Mouse (Mus musculus): ENCODE results near the gene Cacng7. TPM values are rescaled to one million over a fixed set of nuclear protein-coding genes. Genes with fewer than 3 reads are reported as not detected.
A peak's percentile ranks its signal among the peaks of the same experiment; 100 is the strongest.

Gene Cacng7
- polyA plus RNA-seq, 1 experiment from 2014 or later, result 2.0 TPM

DNA sequence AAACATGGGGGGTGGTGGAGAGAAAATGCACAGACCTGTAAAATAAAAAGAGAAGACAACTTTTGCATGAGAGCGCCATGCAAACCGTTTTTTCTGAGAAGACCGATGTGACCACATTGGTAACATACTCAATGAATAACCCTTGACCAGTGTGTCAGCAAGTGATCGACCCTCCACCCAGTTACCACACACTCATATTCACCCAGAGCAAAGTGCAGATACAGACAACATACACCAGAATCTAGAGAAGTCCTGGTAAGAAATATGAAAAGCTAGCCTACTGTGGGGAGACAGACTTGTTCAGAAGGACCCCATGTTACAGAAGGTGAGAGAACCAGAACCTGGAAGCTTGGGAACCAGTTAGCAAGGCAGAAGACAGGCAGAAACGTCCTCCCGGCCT lies 1.6 kb upstream of the Cacng7 start:
- Histone ChIP-seq H3K9ac (no peak overlapping the region), H3K27ac (replicated peaks) (peak overlapping the region; percentile 90), H3K4me2 (replicated peaks) (peak overlapping the region; percentile 59), H3K9me3 (replicated peaks) (no peaks in the 10 kb centered on the region), H3K27me3 (no peaks in the 10 kb centered on the region; the same call in 1 of the 2 replicates), H3K4me3 (replicated peaks) (peak overlapping the region; percentile 62), H3K36me3 (no peaks in the 10 kb centered on the region), H3K4me1 (peaks cover 30% of the 10 kb centered on the region)
- ATAC-seq (ENCODE audit: insufficient number of reproducible peaks, low FRiP score, low TSS enrichment, low read depth), result no peak
- 51% methylated on average over 6 of the region's 6 CpGs for WGBS

- Histone ChIP-seq H3K9ac (0 out of 2 replicates have a peak overlapping the region, but pooled peaks have one; percentile 12), H3K9me3 (replicated peaks) (no peaks in the 10 kb centered on the region), H3K4me2 (replicated peaks) (peak overlapping the region; percentile 59), H3K4me1 (peaks cover 30% of the 10 kb centered on the region), H3K36me3 (no peaks in the 10 kb centered on the region), H3K4me3 (replicated peaks) (peak overlapping the region; percentile 62), H3K27ac (replicated peaks) (peak overlapping the region; percentile 90), H3K27me3 (no peaks in the 10 kb centered on the region; the same call in 1 of the 2 replicates)
- ATAC-seq (ENCODE audit: insufficient number of reproducible peaks, low FRiP score, low TSS enrichment, low read depth), result peak; percentile 91
- whole genome bisulfite sequencing, result under 1% methylated on average over 26 of the region's 27 CpGs
Observed at GRCm38 (mm10) chr7:3331581-3332223, 1.1 kb upstream of the Cacng7 start.

GRCm38 (mm10) chr7:3332224-3332615 lies 535 bp upstream of the Cacng7 start:
- no peak overlapping the region for H3K9ac ChIP-seq
- 0% methylated on average over 4 of the region's 4 CpGs for WGBS
- H3K27me3 ChIP-seq, result no peaks in the 10 kb centered on the region; the same call in 1 of the 2 replicates
- peak overlapping the region; percentile 62 for H3K4me3 ChIP-seq (replicated peaks)
- no peak for ATAC-seq (ENCODE audit: insufficient number of reproducible peaks, low FRiP score, low TSS enrichment, low read depth)
- H3K4me2 ChIP-seq (replicated peaks), result peak overlapping the region; percentile 59
- H3K4me1 ChIP-seq, result peaks cover 30% of the 10 kb centered on the region
- H3K36me3 ChIP-seq, result no peaks in the 10 kb centered on the region
- H3K9me3 ChIP-seq (replicated peaks), result no peaks in the 10 kb centered on the region
- peak overlapping the region; percentile 90 for H3K27ac ChIP-seq (replicated peaks)

GRCm38 (mm10) chr7:3333542-3333941 lies 787 bp downstream of the Cacng7 start:
- Histone ChIP-seq H3K27me3 (no peaks in the 10 kb centered on the region; the same call in 1 of the 2 replicates), H3K9ac (peak overlapping the region; percentile 44; the same call in 1 of the 2 replicates), H3K9me3 (replicated peaks) (no peaks in the 10 kb centered on the region), H3K4me2 (replicated peaks) (peak overlapping the region; percentile 59), H3K36me3 (no peaks in the 10 kb centered on the region), H3K27ac (replicated peaks) (peak overlapping the region; percentile 90), H3K4me3 (replicated peaks) (peak overlapping the region; percentile 62), H3K4me1 (peaks cover 30% of the 10 kb centered on the region)
- WGBS, result 13% methylated on average over 5 of the region's 5 CpGs
- no peak for ATAC-seq (ENCODE audit: insufficient number of reproducible peaks, low FRiP score, low TSS enrichment, low read depth)

DNA sequence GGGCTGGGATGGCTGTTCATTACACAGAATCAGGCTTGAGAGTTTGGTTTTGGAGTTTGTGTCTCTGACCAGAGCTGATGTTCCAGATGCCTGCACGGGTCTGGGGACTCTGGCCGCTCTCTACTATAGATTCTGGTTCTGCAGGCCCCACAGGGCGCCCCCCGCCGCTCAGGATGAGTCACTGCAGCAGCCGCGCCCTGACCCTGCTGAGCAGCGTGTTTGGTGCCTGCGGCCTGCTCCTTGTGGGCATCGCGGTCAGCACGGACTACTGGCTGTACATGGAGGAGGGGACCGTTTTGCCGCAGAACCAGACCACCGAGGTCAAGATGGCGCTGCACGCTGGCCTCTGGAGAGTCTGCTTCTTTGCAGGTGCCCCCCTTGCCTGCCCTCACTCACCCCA lies 3.7 kb downstream of the Cacng7 start:
- Histone ChIP-seq H3K4me1 (peaks cover 18% of the 10 kb centered on the region), H3K9me3 (replicated peaks) (no peaks in the 10 kb centered on the region), H3K27me3 (no peaks in the 10 kb centered on the region; the same call in 1 of the 2 replicates), H3K36me3 (peaks cover 12% of the 10 kb centered on the region), H3K27ac (replicated peaks) (no peak overlapping the region), H3K4me2 (replicated peaks) (no peak overlapping the region), H3K4me3 (replicated peaks) (no peak overlapping the region), H3K9ac (no peak overlapping the region)
- 61% methylated on average over 17 of the region's 17 CpGs for WGBS
- ATAC-seq (ENCODE audit: insufficient number of reproducible peaks, low FRiP score, low TSS enrichment, low read depth), result no peak

DNA sequence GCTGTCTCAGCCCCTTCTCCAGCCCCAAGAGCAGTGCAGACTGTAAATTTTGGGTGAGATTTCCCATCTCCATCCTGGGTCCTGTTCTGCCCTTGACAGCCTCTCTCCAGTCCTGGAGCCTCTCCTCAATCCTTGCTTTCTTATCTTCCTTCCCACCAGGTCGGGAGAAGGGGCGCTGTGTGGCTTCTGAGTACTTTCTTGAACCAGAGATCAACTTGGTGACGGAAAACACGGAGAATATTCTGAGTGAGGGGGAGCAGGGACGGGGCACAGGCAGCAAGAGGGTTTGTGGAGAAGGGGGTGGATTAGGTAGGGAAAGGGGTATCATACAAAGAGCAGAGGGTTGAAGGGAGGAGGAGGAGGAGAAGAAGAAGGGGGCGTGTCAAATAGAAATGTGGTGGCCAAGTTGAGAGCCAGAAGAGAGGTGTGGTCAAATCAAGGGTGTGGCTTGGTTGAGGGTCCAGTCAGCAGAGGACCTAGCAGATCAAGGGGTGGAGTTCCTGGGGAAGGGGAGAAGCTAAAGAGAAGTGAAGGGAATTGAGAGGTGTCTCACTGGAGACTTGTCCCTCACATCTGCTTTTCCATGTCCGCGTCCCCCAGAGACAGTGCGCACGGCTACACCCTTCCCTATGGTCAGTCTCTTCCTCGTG lies 5.7 kb downstream of the Cacng7 start:
- Histone ChIP-seq H3K27me3 (no peaks in the 10 kb centered on the region; the same call in 1 of the 2 replicates), H3K27ac (replicated peaks) (no peak overlapping the region), H3K9ac (no peak overlapping the region), H3K9me3 (replicated peaks) (no peaks in the 10 kb centered on the region), H3K4me3 (replicated peaks) (no peak overlapping the region), H3K4me1 (peaks cover 6% of the 10 kb centered on the region), H3K36me3 (peaks cover 23% of the 10 kb centered on the region), H3K4me2 (replicated peaks) (no peak overlapping the region)
- 83% methylated on average over 11 of the region's 11 CpGs for WGBS
- ATAC-seq (ENCODE audit: insufficient number of reproducible peaks, low FRiP score, low TSS enrichment, low read depth), result no peak

- Histone ChIP-seq H3K4me1 (0 out of 2 replicates have a peak, but pooled peaks cover under 1% of the 10 kb centered on the region), H3K27me3 (no peaks in the 10 kb centered on the region), H3K4me3 (replicated peaks) (no peak overlapping the region), H3K9me3 (replicated peaks) (no peaks in the 10 kb centered on the region), H3K36me3 (peaks cover 26% of the 10 kb centered on the region), H3K4me2 (replicated peaks) (no peak overlapping the region), H3K9ac (no peak overlapping the region), H3K27ac (replicated peaks) (no peak overlapping the region)
- WGBS, result 89% methylated on average over 11 of the region's 11 CpGs
- no peak for ATAC-seq (ENCODE audit: insufficient number of reproducible peaks, low FRiP score, low TSS enrichment, low read depth)
Observed at GRCm38 (mm10) chr7:3339010-3339409, 6.3 kb downstream of the Cacng7 start.

- no peak for ATAC-seq (ENCODE audit: insufficient number of reproducible peaks, low FRiP score, low TSS enrichment, low read depth)
- H3K36me3 ChIP-seq, result peaks cover 32% of the 10 kb centered on the region
Observed at GRCm38 (mm10) chr7:3343861-3344260, 11.1 kb downstream of the Cacng7 start.

DNA sequence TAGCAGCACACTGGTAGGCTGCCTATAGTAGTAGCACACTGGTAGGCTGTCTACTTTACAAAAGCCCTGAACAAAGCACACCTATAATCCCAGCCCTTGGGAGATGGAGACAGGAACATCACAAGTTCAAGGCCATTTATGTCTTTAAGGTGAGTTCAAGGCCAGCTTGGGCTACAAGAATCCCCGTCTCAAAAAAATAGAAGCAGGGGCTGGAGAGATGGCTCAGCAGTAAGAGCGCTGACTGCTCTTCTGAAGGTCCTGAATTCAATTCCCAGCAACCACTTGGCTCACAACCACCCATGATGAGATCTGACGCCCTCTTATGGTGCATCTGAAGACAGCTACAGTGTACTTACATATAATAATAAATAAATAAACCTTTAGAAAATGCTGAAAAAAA lies 12.5 kb downstream of the Cacng7 start:
- H3K4me1 ChIP-seq, result no peaks in the 10 kb centered on the region
- H3K9me3 ChIP-seq (replicated peaks), result no peaks in the 10 kb centered on the region
- no peaks in the 10 kb centered on the region for H3K27me3 ChIP-seq
- H3K9ac ChIP-seq, result no peak overlapping the region
- no peak for ATAC-seq (ENCODE audit: insufficient number of reproducible peaks, low FRiP score, low TSS enrichment, low read depth)
- peaks cover 43% of the 10 kb centered on the region for H3K36me3 ChIP-seq
- no peak overlapping the region for H3K4me2 ChIP-seq (replicated peaks)
- no peak overlapping the region for H3K4me3 ChIP-seq (replicated peaks)
- H3K27ac ChIP-seq (replicated peaks), result no peak overlapping the region
- 95% methylated on average over 3 of the region's 3 CpGs for WGBS

More at GRCm38 (mm10) chr7:3343861-3344260, 11.1 kb downstream of the Cacng7 start:
- no peak overlapping the region for H3K4me3 ChIP-seq (replicated peaks)
- no peak overlapping the region for H3K4me2 ChIP-seq (replicated peaks)
- no peaks in the 10 kb centered on the region for H3K9me3 ChIP-seq (replicated peaks)
- no peak overlapping the region for H3K9ac ChIP-seq
- WGBS, result 79% methylated on average over 3 of the region's 3 CpGs
- H3K4me1 ChIP-seq, result no peaks in the 10 kb centered on the region
- no peaks in the 10 kb centered on the region for H3K27me3 ChIP-seq
- H3K27ac ChIP-seq (replicated peaks), result no peak overlapping the region

GRCm38 (mm10) chr7:3347366-3348287 lies 14.9 kb downstream of the Cacng7 start:
- Histone ChIP-seq H3K27ac (replicated peaks) (no peak overlapping the region), H3K9ac (no peak overlapping the region), H3K4me2 (replicated peaks) (no peak overlapping the region), H3K4me1 (no peaks in the 10 kb centered on the region), H3K4me3 (replicated peaks) (no peak overlapping the region), H3K27me3 (no peaks in the 10 kb centered on the region), H3K9me3 (replicated peaks) (no peaks in the 10 kb centered on the region), H3K36me3 (peaks cover 43% of the 10 kb centered on the region)
- no peak for ATAC-seq (ENCODE audit: insufficient number of reproducible peaks, low FRiP score, low TSS enrichment, low read depth)
- WGBS, result 52% methylated on average over 20 of the region's 20 CpGs

GRCm38 (mm10) chr7:3348326-3348725 lies 15.6 kb downstream of the Cacng7 start:
- 73% methylated on average over 5 of the region's 5 CpGs for WGBS
- Histone ChIP-seq H3K36me3 (peaks cover 37% of the 10 kb centered on the region), H3K9me3 (replicated peaks) (no peaks in the 10 kb centered on the region), H3K4me2 (replicated peaks) (no peak overlapping the region), H3K4me3 (replicated peaks) (no peak overlapping the region), H3K4me1 (no peaks in the 10 kb centered on the region), H3K27ac (replicated peaks) (no peak overlapping the region), H3K27me3 (no peaks in the 10 kb centered on the region), H3K9ac (no peak overlapping the region)
- no peak for ATAC-seq (ENCODE audit: insufficient number of reproducible peaks, low FRiP score, low TSS enrichment, low read depth)
